10 mouse cellular contexts compared by ENCODE assay signal in genomic region chr15:85990696-85991443, GRCm38 (mm10). TPM values are rescaled to one million over a fixed set of nuclear protein-coding genes. Genes with fewer than 3 reads are reported as not detected.
A peak's percentile ranks its signal among the peaks of the same experiment; 100 is the strongest.
DNase-seq lines count a peak whose midpoint lies in the region; ATAC-seq and TF ChIP-seq lines count a peak whose summit lies in the region.
"Had no signal": no experiment of that assay in that cellular context is flagged by ENCODE, and none has a peak within 500 bp of the region (broad histone marks: within the 10 kb centered on the region; RNA-seq: fewer than 3 reads in every experiment).

No protein-coding gene starts in this region.

- no peaks in the 10 kb centered on the region for H3K36me3 ChIP-seq in lung, embryonic 14.5 days (ENCODE audit: insufficient read depth)
- no peaks in the 10 kb centered on the region for H3K36me3 ChIP-seq in embryonic facial prominence, embryonic 12.5 days
- H3K36me3 ChIP-seq in forebrain, embryonic 12.5 days (replicated peaks) = no peaks in the 10 kb centered on the region
- H3K36me3 ChIP-seq in limb, embryonic 10.5 days = no peaks in the 10 kb centered on the region
- H3K36me3 ChIP-seq: heart, embryonic 15.5 days had no signal

- TF ChIP-seq CTCF in lung, embryonic 14.5 days (IDR thresholded peaks at IDR 0.05; ENCODE audit: low read depth) = no peak

- no peaks in the 10 kb centered on the region for H3K27me3 ChIP-seq in lung, embryonic 14.5 days (ENCODE audit: insufficient read depth, low read length)
- peaks cover 4% of the 10 kb centered on the region for H3K27me3 ChIP-seq in embryonic facial prominence, embryonic 12.5 days
- H3K27me3 ChIP-seq in forebrain, embryonic 12.5 days = no peaks in the 10 kb centered on the region
- H3K27me3 ChIP-seq in limb, embryonic 10.5 days (ENCODE audit: low read depth, poor library complexity, severe bottlenecking) = peaks cover 4% of the 10 kb centered on the region; the same call in 1 of the 2 replicates
- H3K27me3 ChIP-seq: heart, embryonic 15.5 days had no signal

- H3K27ac ChIP-seq in lung, embryonic 14.5 days (ENCODE audit: low read depth) = peak overlapping the region; percentile 58
- no peak overlapping the region for H3K27ac ChIP-seq in embryonic facial prominence, embryonic 12.5 days
- peak overlapping the region; percentile 91 for H3K27ac ChIP-seq in forebrain, embryonic 12.5 days
- peak overlapping the region; percentile 56 for H3K27ac ChIP-seq in limb, embryonic 10.5 days
- H3K27ac ChIP-seq: heart, embryonic 15.5 days had no signal

- 79% methylated on average over 17 of the region's 17 CpGs for WGBS in lung, embryonic 14.5 days
- 89% methylated on average over 17 of the region's 17 CpGs for WGBS in embryonic facial prominence, embryonic 12.5 days
- WGBS in forebrain, embryonic 12.5 days = 88% methylated on average over 17 of the region's 17 CpGs
- 93% methylated on average over 17 of the region's 17 CpGs for WGBS in limb, embryonic 10.5 days

- H3K4me1 ChIP-seq in lung, embryonic 14.5 days (ENCODE audit: insufficient read depth) = peaks cover 19% of the 10 kb centered on the region
- peaks cover 21% of the 10 kb centered on the region for H3K4me1 ChIP-seq in embryonic facial prominence, embryonic 12.5 days
- peaks cover 55% of the 10 kb centered on the region for H3K4me1 ChIP-seq in forebrain, embryonic 12.5 days
- peaks cover 33% of the 10 kb centered on the region for H3K4me1 ChIP-seq in limb, embryonic 10.5 days

- no peak for DNase-seq in lung, embryonic 14.5 days
- no peak for DNase-seq in lung, postnatal 25 days (ENCODE audit: low spot score)
- no peak for DNase-seq in limb, embryonic 10.5 days (ENCODE audit: low spot score)
- no peak for DNase-seq in ovary, postnatal 14 days (ENCODE audit: low spot score)
- DNase-seq in urinary bladder, adult 2 months (ENCODE audit: low spot score) = no peak
- DNase-seq: thymus, postnatal 25 days had no signal

- no peak for ATAC-seq in lung, embryonic 14.5 days (ENCODE audit: insufficient read depth)
- no peak for ATAC-seq in embryonic facial prominence, embryonic 12.5 days (ENCODE audit: insufficient number of reproducible peaks, insufficient read depth, low FRiP score, low TSS enrichment)
- no peak for ATAC-seq in forebrain, embryonic 12.5 days (ENCODE audit: low FRiP score)
- no peak for ATAC-seq in megakaryocyte, adult 5-6 weeks (ENCODE audit: poor library complexity, severe bottlenecking)

- no peak overlapping the region for H3K4me3 ChIP-seq in lung, embryonic 14.5 days (ENCODE audit: low read depth, low read length)
- no peak overlapping the region for H3K4me3 ChIP-seq in embryonic facial prominence, embryonic 12.5 days
- no peak overlapping the region for H3K4me3 ChIP-seq in forebrain, embryonic 12.5 days (replicated peaks)
- H3K4me3 ChIP-seq in limb, embryonic 10.5 days = no peak overlapping the region
- H3K4me3 ChIP-seq: heart, embryonic 15.5 days had no signal

- no peak overlapping the region for H3K9ac ChIP-seq in lung, embryonic 14.5 days
- H3K9ac ChIP-seq in embryonic facial prominence, embryonic 12.5 days = 0 out of 2 replicates have a peak overlapping the region, but pooled peaks have one; percentile 12
- H3K9ac ChIP-seq in forebrain, embryonic 12.5 days = no peak overlapping the region
- H3K9ac ChIP-seq: heart, embryonic 15.5 days had no signal

- H3K9me3 ChIP-seq in lung, embryonic 14.5 days (ENCODE audit: low read depth, low read length) = no peaks in the 10 kb centered on the region
- H3K9me3 ChIP-seq in embryonic facial prominence, embryonic 12.5 days = no peaks in the 10 kb centered on the region
- H3K9me3 ChIP-seq in forebrain, embryonic 12.5 days = no peaks in the 10 kb centered on the region
- H3K9me3 ChIP-seq in limb, embryonic 10.5 days (replicated peaks) = no peaks in the 10 kb centered on the region
- H3K9me3 ChIP-seq: heart, embryonic 15.5 days had no signal

- no peak overlapping the region for H3K4me2 ChIP-seq in lung, embryonic 14.5 days
- no peak overlapping the region for H3K4me2 ChIP-seq in embryonic facial prominence, embryonic 12.5 days (replicated peaks)
- no peak overlapping the region for H3K4me2 ChIP-seq in forebrain, embryonic 12.5 days
- H3K4me2 ChIP-seq: heart, embryonic 15.5 days had no signal

RNA-seq across cellular contexts. Expression of gene Celsr1, which starts 42.7 kb away (rescaled TPM):
- 9.0 and 9.9 TPM in 2 replicates for polyA plus RNA-seq in lung, embryonic 14.5 days (2014; fragmentation: Nextera tagmentation; extraction: Ambion mirVana)
- polyA plus RNA-seq in embryonic facial prominence, embryonic 12.5 days (2016; fragmentation: Nextera tagmentation; extraction: Ambion mirVana) = 2.4 and 2.5 TPM in 2 replicates
- 7.3 and 7.9 TPM in 2 replicates for polyA plus RNA-seq in forebrain, embryonic 12.5 days (2016; fragmentation: Nextera tagmentation; extraction: Ambion mirVana)
- polyA plus RNA-seq in limb, embryonic 10.5 days (2016; fragmentation: Nextera tagmentation; extraction: Ambion mirVana) = 0.67 and 0.86 TPM in 2 replicates
- 1.0 and 1.2 TPM in 2 replicates for total RNA-seq in megakaryocyte, adult 5-6 weeks (2015)
- 1.2 and 4.4 TPM in 2 replicates for total RNA-seq in megakaryocyte, adult 5-6 weeks (2017)
- polyA plus RNA-seq in urinary bladder, adult 2 months (2012; rRNA removed) = 0.80 and 1.0 TPM in 2 replicates
